In genomic region chr7:87246580-87246934, GRCm38 (mm10) we compare ENCODE assay signal across 9 mouse cellular contexts. TPM values are rescaled to one million over a fixed set of nuclear protein-coding genes. Genes with fewer than 3 reads are reported as not detected.
A peak's percentile ranks its signal among the peaks of the same experiment; 100 is the strongest.
DNase-seq lines count a peak whose midpoint lies in the region; ATAC-seq and TF ChIP-seq lines count a peak whose summit lies in the region.
"Had no signal": no experiment of that assay in that cellular context is flagged by ENCODE, and none has a peak within 500 bp of the region (broad histone marks: within the 10 kb centered on the region; RNA-seq: fewer than 3 reads in every experiment).

No protein-coding gene starts in this region.

- no peak overlapping the region for H3K27ac ChIP-seq in layer of hippocampus, adult 2 months
- H3K27ac ChIP-seq in heart, adult 2 months: no peak overlapping the region; the same call in 1 of the 2 replicates
- peak overlapping the region; percentile 97 for H3K27ac ChIP-seq in kidney, adult 2 months (ENCODE audit: insufficient read depth, low read depth, low read length)
- peak overlapping the region; percentile 93 for H3K27ac ChIP-seq in lung, embryonic 14.5 days (ENCODE audit: low read depth)

- H3K79me2 ChIP-seq in heart, adult 2 months (replicated peaks; ENCODE audit: control insufficient read depth, insufficient read depth, low read length): no peaks in the 10 kb centered on the region

- H3K9ac ChIP-seq in heart, adult 2 months (ENCODE audit: low read depth, low read length): peak overlapping the region; percentile 81
- peak overlapping the region; percentile 77 for H3K9ac ChIP-seq in lung, embryonic 14.5 days

- H3K36me3 ChIP-seq in heart, adult 2 months (ENCODE audit: control insufficient read depth, insufficient read depth, low read length): no peaks in the 10 kb centered on the region
- H3K36me3 ChIP-seq in kidney, adult 2 months (ENCODE audit: control insufficient read depth, insufficient read depth, low read length): no peaks in the 10 kb centered on the region
- no peaks in the 10 kb centered on the region for H3K36me3 ChIP-seq in lung, embryonic 14.5 days (ENCODE audit: insufficient read depth)

- 0% methylated on average over 30 of the region's 30 CpGs for WGBS in heart, adult 2 months
- WGBS in kidney, adult 2 months: 1% methylated on average over 29 of the region's 30 CpGs
- WGBS in lung, embryonic 14.5 days: under 1% methylated on average over 30 of the region's 30 CpGs

- TF ChIP-seq EP300 in heart, adult 2 months (IDR thresholded peaks at IDR 0.05; ENCODE audit: insufficient read depth, low read depth, low read length): no peak

- peak overlapping the region; percentile 62 for H3K4me2 ChIP-seq in lung, embryonic 14.5 days

- intact Hi-C loops in heart, adult 2 months (cut with DNase I): no loop called here

- DNase-seq in layer of hippocampus, adult 2 months (ENCODE audit: low spot score in 2 of 2): no peak
- no peak for DNase-seq in layer of hippocampus, adult 9-10 months (ENCODE audit: low spot score)
- peak; percentile 80 for DNase-seq in embryo, embryonic 11 days
- DNase-seq in heart, adult 2 months: peak; percentile 30 to 45
- peak; percentile 84 for DNase-seq in kidney, adult 2 months
- peak; percentile 78 for DNase-seq in lung, embryonic 14.5 days
- DNase-seq in ovary, postnatal 36 days (ENCODE audit: low spot score): peak; percentile 41
- DNase-seq in MN1 (ENCODE audit: low spot score): no peak

- H3K27me3 ChIP-seq in heart, adult 2 months (ENCODE audit: control insufficient read depth, insufficient read depth, low read length): peaks cover 4% of the 10 kb centered on the region; the same call in 1 of the 2 replicates
- H3K27me3 ChIP-seq in kidney, adult 2 months (replicated peaks; ENCODE audit: control insufficient read depth, insufficient read depth, low read length): no peaks in the 10 kb centered on the region
- no peaks in the 10 kb centered on the region for H3K27me3 ChIP-seq in lung, embryonic 14.5 days (ENCODE audit: insufficient read depth, low read length)

- 0 out of 2 replicates have a peak, but pooled peaks have one; percentile 9 for TF ChIP-seq CTCF in layer of hippocampus, adult 2 months (conservative IDR thresholded peaks at IDR 0.05)
- TF ChIP-seq CTCF in heart, adult 2 months (IDR thresholded peaks at IDR 0.05): no peak
- TF ChIP-seq CTCF in kidney, adult 2 months (conservative IDR thresholded peaks at IDR 0.05; ENCODE audit: insufficient read depth, insufficient read length, low read depth, low read length): no peak
- peak; percentile 24; the same call in 1 of the 2 replicates for TF ChIP-seq CTCF in lung, embryonic 14.5 days (IDR thresholded peaks at IDR 0.05; ENCODE audit: low read depth)

- no peak for TF ChIP-seq POLR2A in heart, adult 2 months (IDR thresholded peaks at IDR 0.05; ENCODE audit: insufficient read depth, low read depth, low read length)
- TF ChIP-seq POLR2A in kidney, adult 2 months (IDR thresholded peaks at IDR 0.05; ENCODE audit: low read depth, low read length): peak; percentile 5

- ATAC-seq in lung, embryonic 14.5 days (ENCODE audit: insufficient read depth): peak; percentile 96

- no peaks in the 10 kb centered on the region for H3K4me1 ChIP-seq in heart, adult 2 months (ENCODE audit: control insufficient read depth, insufficient read depth, low read length)
- H3K4me1 ChIP-seq in kidney, adult 2 months (ENCODE audit: control insufficient read depth, insufficient read depth, low read length): peaks cover 3% of the 10 kb centered on the region; the same call in 1 of the 2 replicates
- H3K4me1 ChIP-seq in lung, embryonic 14.5 days (ENCODE audit: insufficient read depth): peaks cover 5% of the 10 kb centered on the region; the same call in 1 of the 2 replicates

- H3K9me3 ChIP-seq in lung, embryonic 14.5 days (ENCODE audit: low read depth, low read length): no peaks in the 10 kb centered on the region

- peak overlapping the region; percentile 53 for H3K4me3 ChIP-seq in layer of hippocampus, adult 2 months
- peak overlapping the region; percentile 43 for H3K4me3 ChIP-seq in heart, adult 2 months
- H3K4me3 ChIP-seq in kidney, adult 2 months (ENCODE audit: insufficient read depth, low read depth, low read length): peak overlapping the region; percentile 90
- peak overlapping the region; percentile 59 for H3K4me3 ChIP-seq in lung, embryonic 14.5 days (ENCODE audit: low read depth, low read length)

RNA-seq across cellular contexts. Expression of gene Nox4, which starts 0.7 kb away (rescaled TPM):
- total RNA-seq in layer of hippocampus, adult 2 months (2021): under 1 TPM; 0.27 to 0.44 TPM
- total RNA-seq in heart, adult 2 months (2021): 1 to 10 TPM; 1.1 TPM
- polyA plus RNA-seq in heart, adult 2 months (2012; rRNA removed): 1.2 and 1.8 TPM in 2 replicates
- polyA plus RNA-seq in kidney, adult 2 months (2012; rRNA removed): 205 and 234 TPM in 2 replicates
- 10.6 and 11.0 TPM in 2 replicates for polyA plus RNA-seq in lung, embryonic 14.5 days (2014; fragmentation: Nextera tagmentation; extraction: Ambion mirVana)
- total RNA-seq: MEL had no signal

Comparison
In these comparisons a context has a peak if more than half of its experiments do, and no peak if none do; other contexts are left out.
1. DNase-seq: peak in embryo, embryonic 11 days (single experiment), heart, adult 2 months (2 of 2), kidney, adult 2 months (single experiment), lung, embryonic 14.5 days (single experiment) and ovary, postnatal 36 days (single experiment); none in layer of hippocampus, adult 2 months (0 of 2), layer of hippocampus, adult 9-10 months (single experiment) and MN1 (single experiment).
2. H3K27ac ChIP-seq: peak in kidney, adult 2 months (single experiment) and lung, embryonic 14.5 days (single experiment); none in layer of hippocampus, adult 2 months (single experiment) and heart, adult 2 months (single experiment).
3. CTCF ChIP-seq: peak in layer of hippocampus, adult 2 months (single experiment) and lung, embryonic 14.5 days (single experiment); none in heart, adult 2 months (single experiment) and kidney, adult 2 months (single experiment).
4. RNA of gene Nox4, which starts 0.7 kb away (polyA plus RNA-seq): 205 to 234 TPM in kidney, adult 2 months; 10.6 to 11.0 TPM in lung, embryonic 14.5 days and 1.2 to 1.8 TPM in heart, adult 2 months; every median in the first group is over 10 times any median in the second.
5. Peak in every context shown above with its lines, with median percentiles within 50 percentile points of each other: H3K4me3 ChIP-seq.